Mouse (Mus musculus) MEL (cell line): ENCODE results near the gene Tm4sf5.

Source experiments
- CTCF ChIP-seq, 3 experiments: IDR thresholded peaks in 2 of 3; conservative IDR thresholded peaks in 1 of 3; 2 replicates each; pipeline ENCODE4 v1.5.1; 2011 to 2012; ENCODE audit warnings: low read length in 3 of 3, low read depth in 2 of 3, mild to moderate bottlenecking in 2 of 3, improper control_type of control experiment in 1 of 3, inconsistent platforms in 1 of 3, mixed read lengths in 1 of 3, moderate library complexity in 1 of 3; ENCODE audit not compliant: control insufficient read depth in 1 of 3, insufficient read depth in 1 of 3, poor library complexity in 1 of 3, severe bottlenecking in 1 of 3
- EP300 ChIP-seq, 2 experiments: IDR thresholded peaks; 2 replicates each; pipeline ENCODE4 v1.6.1; 2011; ENCODE audit warnings: improper control_type of control experiment in 2 of 2, low read length in 2 of 2, low read depth in 1 of 2, mild to moderate bottlenecking in 1 of 2
- GABPA ChIP-seq: IDR thresholded peaks from 2 replicates; pipeline ENCODE4 v1.6.1; 2012; ENCODE audit warnings: low read depth, mild to moderate bottlenecking, inconsistent platforms, low read length, improper control_type of control experiment, moderate library complexity
- MAFK ChIP-seq: IDR thresholded peaks from 2 replicates; pipeline ENCODE4 v1.6.1; 2011; ENCODE audit warnings: low read depth, mild to moderate bottlenecking, low read length, improper control_type of control experiment, borderline replicate concordance
- POLR2A ChIP-seq, 2 experiments: IDR thresholded peaks; 2 replicates each; pipeline ENCODE4 v1.6.1; 2011 to 2012; ENCODE audit warnings: low read length in 2 of 2, mild to moderate bottlenecking in 2 of 2, control low read depth in 1 of 2, improper control_type of control experiment in 1 of 2, low read depth in 1 of 2, moderate library complexity in 1 of 2; ENCODE audit not compliant: control insufficient read depth in 1 of 2, insufficient read depth in 1 of 2, poor library complexity in 1 of 2

DNA sequence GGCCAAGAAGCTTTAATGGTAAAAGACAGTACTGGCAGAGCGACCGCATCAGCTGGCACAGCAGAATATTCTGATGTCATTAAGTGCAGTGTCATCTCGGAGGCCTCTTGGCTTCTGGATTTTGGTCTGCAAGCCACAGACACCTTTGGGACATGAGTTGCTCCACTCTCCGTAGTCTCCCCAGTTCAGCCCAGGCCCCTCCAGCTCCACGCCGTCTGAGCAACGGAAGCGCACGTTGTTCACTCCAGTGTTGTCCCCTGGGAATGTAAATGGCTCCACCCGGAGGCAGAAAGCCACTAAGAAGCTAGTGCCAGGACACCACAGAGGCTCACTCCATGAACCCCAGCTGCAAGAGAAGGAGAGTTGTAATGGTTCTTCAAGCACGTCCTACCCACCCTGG, 8.5 kb downstream of the Tm4sf5 start:
- TF ChIP-seq CTCF (IDR thresholded peaks at IDR 0.05 in 2 of 3, conservative IDR thresholded peaks at IDR 0.05 in 1 of 3; ENCODE audit: control insufficient read depth in 1 of 3, insufficient read depth in 1 of 3, low read depth in 2 of 3, low read length in 3 of 3, poor library complexity in 1 of 3, severe bottlenecking in 1 of 3) (peak in 2 of 3 experiments; percentile 34 to 44; a peak in 3 of 6 replicates), MAFK (no peak), POLR2A (IDR thresholded peaks at IDR 0.05; ENCODE audit: control insufficient read depth in 1 of 2, insufficient read depth in 1 of 2, low read depth in 1 of 2, low read length in 2 of 2, poor library complexity in 1 of 2) (no peak), EP300 (IDR thresholded peaks at IDR 0.05; ENCODE audit: low read depth in 1 of 2, low read length in 2 of 2) (no peak), GABPA (no peak)
